Mouse (Mus musculus) embryonic facial prominence, embryonic 11.5 days (tissue): Measurements from ENCODE around the gene Mapt. TPM values are rescaled to one million over a fixed set of nuclear protein-coding genes. Genes with fewer than 3 reads are reported as not detected.

Experiments
- ATAC-seq: fragments of 200-750 bp; cut with Nextera tagmentation; replicated peaks from 2 replicates; pipeline ENCODE4 v1.8.0; 2017; ENCODE audit warnings: low read depth; ENCODE audit not compliant: insufficient number of reproducible peaks, low FRiP score, low TSS enrichment
- DNase-seq: peaks from one replicate; pipeline ENCODE4 v3.0.0-alpha.2; 2015; ENCODE audit warnings: low spot score
- H3K27ac ChIP-seq: fragments of 300-500 bp; sonication (generic); replicated peaks from 2 replicates; pipeline ENCODE4 v1.5.1; 2014; ENCODE audit warnings: mild to moderate bottlenecking, low read depth, low read length, control low read depth
- H3K27me3 ChIP-seq: fragments of 300-500 bp; sonication (generic); 2 replicates; pipeline ENCODE4 v1.6.1; 2014; ENCODE audit warnings: mild to moderate bottlenecking, low read length, moderate library complexity, mixed read lengths; ENCODE audit not compliant: control insufficient read depth, insufficient read depth
- H3K36me3 ChIP-seq: fragments of 300-500 bp; sonication (generic); replicated peaks from 2 replicates; pipeline ENCODE4 v1.6.1; 2014; ENCODE audit warnings: low read depth, mild to moderate bottlenecking, low read length, moderate library complexity, mixed read lengths; ENCODE audit not compliant: control insufficient read depth, insufficient read depth
- H3K4me1 ChIP-seq: fragments of 300-500 bp; sonication (generic); 2 replicates; pipeline ENCODE4 v1.6.1; 2014; ENCODE audit warnings: low read length, mixed read lengths; ENCODE audit not compliant: control insufficient read depth, insufficient read depth
- H3K4me2 ChIP-seq: fragments of 300-500 bp; sonication (generic); 2 replicates; pipeline ENCODE4 v1.6.1; 2014; ENCODE audit warnings: low read depth, mild to moderate bottlenecking, control low read depth, low read length, moderate library complexity
- H3K4me3 ChIP-seq: fragments of 300-500 bp; sonication (generic); 2 replicates; pipeline ENCODE4 v1.5.1; 2014; ENCODE audit warnings: low read depth, low read length, control low read depth
- H3K9ac ChIP-seq: fragments of 300-500 bp; sonication (generic); replicated peaks from 2 replicates; pipeline ENCODE4 v1.6.1; 2014; ENCODE audit warnings: mild to moderate bottlenecking, control low read depth, low read length
- H3K9me3 ChIP-seq: fragments of 300-500 bp; sonication (generic); replicated peaks from 2 replicates; pipeline ENCODE4 v1.6.1; 2016; ENCODE audit warnings: mild to moderate bottlenecking, low read length, inconsistent platforms, mixed read lengths; ENCODE audit not compliant: control insufficient read depth
- WGBS: fragments of 180-500 bp; shearing (Covaris S2); extraction: QIAGEN DNeasy Blood & Tissue Kit; methylation state at CpG from one replicate; pipeline ENCODE4 v1.1.7; 2014; 5-methylcytosine and 5-hydroxymethylcytosine counted together
- polyA plus RNA-seq: library from polyadenylated mRNA; unstranded; fragments of >200 nt; fragmentation: Nextera tagmentation; extraction: Ambion mirVana; gene quantifications from 2 replicates; pipeline ENCODE4 v1.2.1, GENCODE M21; 2014

Gene Mapt
- polyA plus RNA-seq, 1 experiment from 2014 or later, result 18.2 TPM

DNA sequence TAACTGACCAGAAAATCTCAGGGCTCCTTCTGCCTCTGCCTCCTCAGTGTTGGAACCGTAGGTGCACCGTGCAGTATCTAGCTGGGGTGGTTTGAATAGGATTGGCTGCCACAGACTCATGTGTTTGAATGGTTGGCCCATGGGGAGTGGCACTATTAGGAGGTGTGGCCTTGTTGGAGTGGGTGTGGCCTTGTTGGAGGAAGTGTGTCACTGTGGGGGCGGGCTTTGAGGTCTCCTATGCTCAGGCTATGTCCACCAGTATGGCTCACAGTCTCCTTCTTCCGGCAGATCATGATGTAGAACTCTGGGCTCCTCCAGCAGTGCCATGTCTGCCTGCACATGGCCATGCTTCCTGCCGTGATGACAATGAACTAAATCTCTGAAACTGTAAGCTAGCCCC lies 9.4 kb upstream of the Mapt start:
- H3K36me3 ChIP-seq, result no peaks in the 10 kb centered on the region
- 75% methylated on average over 5 of the region's 5 CpGs for WGBS
- H3K27me3 ChIP-seq, result no peaks in the 10 kb centered on the region
- no peaks in the 10 kb centered on the region for H3K9me3 ChIP-seq
- H3K4me3 ChIP-seq, result no peak overlapping the region
- no peak overlapping the region for H3K27ac ChIP-seq
- no peak; the same call in 1 of the 2 replicates for ATAC-seq
- no peaks in the 10 kb centered on the region for H3K4me1 ChIP-seq
- H3K9ac ChIP-seq, result no peak overlapping the region
- DNase-seq, result no peak
- H3K4me2 ChIP-seq, result no peak overlapping the region

- no peak overlapping the region for H3K4me3 ChIP-seq
- DNase-seq, result no peak
- H3K9ac ChIP-seq, result no peak overlapping the region
- H3K27me3 ChIP-seq, result no peaks in the 10 kb centered on the region
- no peaks in the 10 kb centered on the region for H3K36me3 ChIP-seq
- no peak overlapping the region for H3K4me2 ChIP-seq
- no peaks in the 10 kb centered on the region for H3K9me3 ChIP-seq
- no peak for ATAC-seq
- H3K4me1 ChIP-seq, result no peaks in the 10 kb centered on the region
- no peak overlapping the region for H3K27ac ChIP-seq
- WGBS, result 81% methylated on average over 9 of the region's 9 CpGs
Observed at GRCm38 (mm10) chr11:104223301-104223700, 7.9 kb upstream of the Mapt start.

GRCm38 (mm10) chr11:104229391-104229790 lies 1.8 kb upstream of the Mapt start:
- Histone ChIP-seq H3K27me3 (peaks cover 29% of the 10 kb centered on the region), H3K9me3 (no peaks in the 10 kb centered on the region), H3K4me2 (no peak overlapping the region), H3K36me3 (no peaks in the 10 kb centered on the region), H3K9ac (no peak overlapping the region), H3K4me3 (no peak overlapping the region), H3K27ac (no peak overlapping the region), H3K4me1 (no peaks in the 10 kb centered on the region; the same call in 1 of the 2 replicates)
- 65% methylated on average over 4 of the region's 4 CpGs for WGBS
- DNase-seq (no peak), ATAC-seq (no peak)

- H3K9ac ChIP-seq, result 0 out of 2 replicates have a peak overlapping the region, but pooled peaks have one; percentile 22
Observed at GRCm38 (mm10) chr11:104230066-104230778, 968 bp upstream of the Mapt start.

GRCm38 (mm10) chr11:104232141-104233061 lies 1.2 kb downstream of the Mapt start:
- H3K9me3 ChIP-seq, result no peaks in the 10 kb centered on the region
- H3K27me3 ChIP-seq, result peaks cover 30% of the 10 kb centered on the region
- peak; percentile 5; the same call in 1 of the 2 replicates for ATAC-seq
- no peaks in the 10 kb centered on the region for H3K36me3 ChIP-seq
- DNase-seq, result peak; percentile 49
- under 1% methylated on average over 69 of the region's 72 CpGs for WGBS
- H3K4me2 ChIP-seq, result peak overlapping the region; percentile 95
- peak overlapping the region; percentile 26; the same call in 1 of the 2 replicates for H3K9ac ChIP-seq
- no peak overlapping the region for H3K27ac ChIP-seq
- H3K4me1 ChIP-seq, result no peaks in the 10 kb centered on the region; the same call in 1 of the 2 replicates
- peak overlapping the region; percentile 54 for H3K4me3 ChIP-seq

More at GRCm38 (mm10) chr11:104230066-104230778, 968 bp upstream of the Mapt start:
- 13% methylated on average over 9 of the region's 9 CpGs for WGBS
- H3K27ac ChIP-seq, result no peak overlapping the region
- no peak for ATAC-seq
- H3K4me1 ChIP-seq, result no peaks in the 10 kb centered on the region; the same call in 1 of the 2 replicates
- H3K27me3 ChIP-seq, result peaks cover 30% of the 10 kb centered on the region
- peak overlapping the region; percentile 54 for H3K4me3 ChIP-seq
- H3K36me3 ChIP-seq, result no peaks in the 10 kb centered on the region
- no peaks in the 10 kb centered on the region for H3K9me3 ChIP-seq
- peak; percentile 38 for DNase-seq
- peak overlapping the region; percentile 95; the same call in 1 of the 2 replicates for H3K4me2 ChIP-seq

DNA sequence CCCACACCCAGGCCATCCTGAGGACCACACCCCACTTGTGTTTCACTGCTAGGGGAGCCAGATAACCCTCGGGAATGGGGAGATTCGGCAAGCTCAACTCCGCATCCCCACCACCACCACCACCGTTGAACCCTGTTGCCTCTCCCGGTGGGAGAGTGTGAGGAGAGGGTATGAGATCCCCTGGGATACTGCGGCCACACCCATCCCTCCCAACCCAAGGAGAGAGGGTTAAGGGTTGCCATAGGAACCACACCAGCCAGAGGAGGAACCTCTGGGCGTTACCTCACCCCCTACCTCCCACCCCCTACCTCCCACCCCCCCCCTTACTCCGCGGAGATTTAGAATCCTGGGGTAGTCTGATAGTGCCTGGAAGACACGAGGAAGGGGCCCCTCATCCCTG lies 1.9 kb downstream of the Mapt start:
- WGBS, result under 1% methylated on average over 10 of the region's 10 CpGs
- Histone ChIP-seq H3K36me3 (no peaks in the 10 kb centered on the region), H3K4me3 (peak overlapping the region; percentile 54), H3K9ac (no peak overlapping the region), H3K27ac (no peak overlapping the region), H3K27me3 (peaks cover 30% of the 10 kb centered on the region), H3K4me2 (peak overlapping the region; percentile 95), H3K4me1 (no peaks in the 10 kb centered on the region; the same call in 1 of the 2 replicates), H3K9me3 (no peaks in the 10 kb centered on the region)
- ATAC-seq (no peak), DNase-seq (no peak)

- H3K27me3 ChIP-seq, result peaks cover 30% of the 10 kb centered on the region
- no peak overlapping the region for H3K9ac ChIP-seq
- WGBS, result 3% methylated on average over 30 of the region's 30 CpGs
- ATAC-seq (no peak), DNase-seq (no peak)
- H3K4me2 ChIP-seq, result peak overlapping the region; percentile 16
- no peaks in the 10 kb centered on the region; the same call in 1 of the 2 replicates for H3K4me1 ChIP-seq
- H3K36me3 ChIP-seq, result no peaks in the 10 kb centered on the region
- no peaks in the 10 kb centered on the region for H3K9me3 ChIP-seq
- peak overlapping the region; percentile 12; the same call in 1 of the 2 replicates for H3K4me3 ChIP-seq
- H3K27ac ChIP-seq, result no peak overlapping the region
Observed at GRCm38 (mm10) chr11:104233574-104234206, 2.5 kb downstream of the Mapt start.
